Mouse (Mus musculus) limb, embryonic 15.5 days (tissue): ENCODE measurements around the gene Foxn1. TPM values are rescaled to one million over a fixed set of nuclear protein-coding genes. Genes with fewer than 3 reads are reported as not detected.

Experiments
- ATAC-seq: fragments of 200-750 bp; cut with Nextera tagmentation; 2 replicates; pipeline ENCODE4 v1.8.0; 2017; ENCODE audit warnings: low read depth, moderate TSS enrichment; ENCODE audit not compliant: insufficient number of reproducible peaks, low FRiP score, low TSS enrichment
- H3K27ac ChIP-seq: fragments of 300-500 bp; sonication (generic); 2 replicates; pipeline ENCODE4 v1.5.1; 2015; ENCODE audit warnings: moderate library complexity, mild to moderate bottlenecking, inconsistent platforms
- H3K27me3 ChIP-seq: fragments of 300-500 bp; sonication (generic); 2 replicates; pipeline ENCODE4 v1.6.1; 2015; ENCODE audit warnings: inconsistent platforms
- H3K36me3 ChIP-seq: fragments of 300-500 bp; sonication (generic); 2 replicates; pipeline ENCODE4 v1.6.1; 2015; ENCODE audit warnings: inconsistent platforms
- H3K4me1 ChIP-seq: fragments of 300-500 bp; sonication (generic); 2 replicates; pipeline ENCODE4 v1.6.1; 2015; ENCODE audit warnings: inconsistent platforms
- H3K4me2 ChIP-seq: fragments of 300-500 bp; sonication (generic); 2 replicates; pipeline ENCODE4 v1.6.1; 2015; ENCODE audit warnings: mild to moderate bottlenecking, inconsistent platforms
- H3K4me3 ChIP-seq: fragments of 300-500 bp; sonication (generic); 2 replicates; pipeline ENCODE4 v1.5.1; 2015; ENCODE audit warnings: mild to moderate bottlenecking, inconsistent platforms
- H3K9ac ChIP-seq: fragments of 300-500 bp; sonication (generic); 2 replicates; pipeline ENCODE4 v1.6.1; 2015; ENCODE audit warnings: inconsistent platforms
- H3K9me3 ChIP-seq: fragments of 300-500 bp; sonication (generic); 2 replicates; pipeline ENCODE4 v1.6.1; 2016; ENCODE audit warnings: inconsistent platforms
- WGBS: fragments of 180-500 bp; shearing (Covaris S2); methylation state at CpG from one replicate; pipeline ENCODE4 v1.1.7; 2015; 5-methylcytosine and 5-hydroxymethylcytosine counted together
- polyA plus RNA-seq: library from polyadenylated mRNA; unstranded; fragments of >200 nt; fragmentation: Nextera tagmentation; extraction: Ambion mirVana; gene quantifications from 2 replicates; pipeline ENCODE4 v1.2.1, GENCODE M21; 2015

Gene Foxn1
- polyA plus RNA-seq, 1 experiment from 2014 or later: 3.1 TPM

DNA sequence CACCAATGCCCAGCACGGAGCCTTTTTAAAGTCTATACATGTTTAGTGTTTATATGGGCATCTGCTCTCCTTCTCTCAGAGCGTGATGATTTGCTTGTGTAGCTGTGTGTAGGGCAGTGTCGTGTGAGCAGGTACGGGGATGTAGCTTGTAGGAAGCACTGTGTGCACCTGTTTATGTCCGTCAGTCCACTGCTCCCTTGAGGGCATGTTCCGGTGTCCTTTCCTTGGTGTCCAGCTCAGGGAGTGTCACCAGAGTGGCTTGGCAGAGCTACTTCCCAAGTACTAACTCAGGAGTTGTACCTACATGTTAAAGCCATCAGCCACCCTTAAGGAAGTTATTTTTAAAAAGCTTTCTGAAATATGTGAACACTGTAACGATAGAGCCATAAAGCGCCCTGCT, 49.3 kb downstream of the Foxn1 start:
- Histone ChIP-seq H3K4me3 (no peak overlapping the region), H3K9me3 (no peaks in the 10 kb centered on the region), H3K27ac (no peak overlapping the region), H3K4me2 (no peak overlapping the region), H3K27me3 (no peaks in the 10 kb centered on the region), H3K9ac (no peak overlapping the region), H3K4me1 (no peaks in the 10 kb centered on the region), H3K36me3 (peaks cover 77% of the 10 kb centered on the region)
- no peak for ATAC-seq
- WGBS: 94% methylated on average over 8 of the region's 8 CpGs

GRCm38 (mm10) chr11:78333992-78334391, 52.4 kb downstream of the Foxn1 start:
- no peak for ATAC-seq
- Histone ChIP-seq H3K9ac (no peak overlapping the region), H3K27ac (no peak overlapping the region), H3K4me1 (peaks cover 4% of the 10 kb centered on the region; the same call in 1 of the 2 replicates), H3K4me2 (no peak overlapping the region), H3K4me3 (no peak overlapping the region), H3K36me3 (peaks cover 49% of the 10 kb centered on the region), H3K9me3 (no peaks in the 10 kb centered on the region), H3K27me3 (no peaks in the 10 kb centered on the region)
- 87% methylated on average over 5 of the region's 5 CpGs for WGBS

DNA sequence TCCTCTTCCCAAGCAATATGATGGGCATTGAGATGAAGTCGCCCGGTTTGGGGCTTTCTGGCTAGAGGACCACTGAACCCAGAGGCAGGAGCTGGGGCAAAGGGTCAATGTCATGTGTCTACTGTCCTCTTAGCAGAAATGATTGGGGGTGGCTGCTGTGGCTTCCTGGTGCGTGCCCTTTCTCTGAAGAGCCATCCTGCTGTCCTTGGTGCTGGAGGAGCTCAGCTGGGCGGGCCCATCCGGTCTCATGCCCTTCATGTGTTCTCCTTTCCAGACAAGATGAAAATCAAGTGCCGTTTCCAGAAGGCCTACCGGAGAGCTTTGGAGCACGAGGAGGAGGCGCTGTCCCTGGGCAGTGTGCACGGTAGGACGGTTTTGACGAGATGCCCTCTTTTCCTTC, 53.7 kb downstream of the Foxn1 start:
- Histone ChIP-seq H3K9ac (no peak overlapping the region), H3K36me3 (peaks cover 45% of the 10 kb centered on the region), H3K4me3 (no peak overlapping the region), H3K4me2 (no peak overlapping the region), H3K27ac (no peak overlapping the region), H3K4me1 (peaks cover 8% of the 10 kb centered on the region; the same call in 1 of the 2 replicates), H3K9me3 (no peaks in the 10 kb centered on the region), H3K27me3 (no peaks in the 10 kb centered on the region)
- ATAC-seq: no peak
- 94% methylated on average over 12 of the region's 12 CpGs for WGBS

DNA sequence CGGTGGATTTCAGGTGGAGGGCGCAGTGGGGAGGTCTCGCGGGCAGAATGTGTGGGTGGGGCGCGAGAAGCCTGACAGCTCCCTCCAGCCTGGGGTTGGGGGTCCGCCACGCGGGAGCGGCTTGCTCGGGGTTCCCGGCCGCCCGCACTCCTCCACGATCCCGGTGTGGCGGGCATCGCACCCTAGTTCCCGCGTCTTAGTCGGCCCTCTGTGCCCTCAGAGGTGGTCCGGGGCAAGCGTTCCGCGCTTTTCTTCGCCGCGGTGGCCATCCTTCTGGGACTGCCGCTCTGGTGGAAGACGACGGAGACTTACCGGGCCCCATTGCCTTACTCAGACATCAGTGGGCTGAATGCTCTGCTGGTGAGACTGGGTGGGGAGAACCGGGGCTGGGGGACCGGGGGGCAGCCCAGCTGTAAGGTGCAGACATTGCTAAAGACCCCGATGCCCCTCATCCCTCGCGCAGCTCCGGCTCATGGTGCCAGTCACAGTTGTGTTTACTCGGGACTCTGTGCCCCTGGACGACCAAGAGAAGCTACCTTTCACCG, 57.8 kb downstream of the Foxn1 start:
- Histone ChIP-seq H3K9me3 (no peaks in the 10 kb centered on the region), H3K27ac (0 out of 2 replicates have a peak overlapping the region, but pooled peaks have one; percentile 33), H3K4me3 (peak overlapping the region; percentile 89), H3K27me3 (no peaks in the 10 kb centered on the region), H3K4me2 (peak overlapping the region; percentile 78), H3K4me1 (peaks cover 8% of the 10 kb centered on the region; the same call in 1 of the 2 replicates), H3K9ac (peak overlapping the region; percentile 77), H3K36me3 (peaks cover 12% of the 10 kb centered on the region)
- under 1% methylated on average over 39 of the region's 41 CpGs for WGBS
- peak; percentile 41 for ATAC-seq

DNA sequence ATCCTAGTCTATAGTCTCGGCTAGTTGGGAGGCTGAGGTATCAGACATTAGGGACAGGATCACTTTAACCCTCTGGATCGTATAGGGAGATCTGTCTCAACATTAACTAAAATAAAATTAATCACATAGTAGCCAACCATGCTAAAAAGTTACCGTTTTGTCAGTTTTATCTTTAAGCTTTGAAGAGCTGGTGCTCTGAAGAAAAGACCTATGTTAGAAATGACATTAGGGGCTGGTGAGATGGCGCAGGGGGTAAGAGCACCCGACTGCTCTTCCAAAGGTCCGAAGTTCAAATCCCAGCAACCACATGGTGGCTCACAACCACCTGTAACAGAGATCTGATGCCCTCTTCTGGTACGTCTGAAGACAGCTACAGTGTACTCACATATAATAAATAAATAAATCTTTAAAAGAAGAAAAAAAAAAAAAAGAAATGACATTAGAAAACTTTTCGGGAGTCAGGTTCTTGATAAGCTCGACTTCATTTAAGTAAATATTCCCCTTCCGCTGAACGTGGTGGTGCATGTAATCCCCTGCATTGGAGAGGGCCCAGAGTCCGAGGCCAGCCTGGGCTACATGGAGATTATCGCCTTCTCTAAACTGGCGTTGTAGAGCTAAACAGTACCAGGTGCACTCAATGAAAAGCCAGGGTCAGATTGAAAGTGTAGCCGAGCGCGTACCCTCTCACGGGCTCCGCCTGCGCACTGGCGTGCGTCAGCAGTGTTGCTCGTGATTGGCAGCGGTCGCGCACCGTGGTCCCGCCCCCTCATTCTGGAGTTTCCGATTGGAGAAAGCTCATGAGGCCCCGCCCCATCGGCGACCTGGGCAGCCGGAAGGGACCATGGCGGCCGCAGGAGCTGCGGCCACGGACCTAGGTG, 58.5 kb downstream of the Foxn1 start, which contains the start of gene Pigs:
Gene Pigs (plus strand): TSS at position 782 of the 878 bp plus-strand sequence.
- H3K9ac ChIP-seq: peak within 1 kb of the TSS; percentile 77
- peak within 1 kb of the TSS; percentile 75 for H3K27ac ChIP-seq
- H3K36me3 ChIP-seq: peaks cover 5% of the 10 kb centered on the region
- WGBS: 13% methylated on average over 37 of the region's 37 CpGs
- no peaks in the 10 kb centered on the region for H3K9me3 ChIP-seq
- no peaks in the 10 kb centered on the region for H3K27me3 ChIP-seq
- peaks cover 15% of the 10 kb centered on the region for H3K4me1 ChIP-seq
- H3K4me3 ChIP-seq: peak within 1 kb of the TSS; percentile 89
- peak; percentile 94 for ATAC-seq
- H3K4me2 ChIP-seq: peak within 1 kb of the TSS; percentile 78

DNA sequence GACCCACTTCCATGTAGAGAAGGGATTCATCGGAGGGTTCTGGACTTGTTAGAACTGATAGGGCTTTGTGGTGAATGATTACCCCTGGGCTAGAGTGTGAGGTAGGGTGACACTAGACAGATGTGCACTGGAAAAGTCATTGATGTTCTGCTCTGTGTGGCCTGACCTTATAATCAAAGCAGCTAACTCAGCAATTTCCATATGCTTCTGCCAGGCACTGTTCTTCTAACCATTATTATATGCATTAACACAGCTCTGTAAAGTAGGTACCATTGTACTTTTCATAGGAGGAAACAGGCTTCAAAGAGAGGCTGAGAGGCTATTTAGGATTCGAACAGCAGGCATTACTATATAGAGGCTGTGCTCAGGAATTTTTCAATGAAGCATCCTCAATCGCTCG, 59.1 kb downstream of the Foxn1 start:
- H3K4me2 ChIP-seq: no peak overlapping the region
- no peak overlapping the region for H3K27ac ChIP-seq
- 90% methylated on average over 4 of the region's 4 CpGs for WGBS
- H3K4me1 ChIP-seq: peaks cover 21% of the 10 kb centered on the region
- no peak overlapping the region for H3K9ac ChIP-seq
- H3K27me3 ChIP-seq: no peaks in the 10 kb centered on the region
- ATAC-seq: no peak
- H3K9me3 ChIP-seq: no peaks in the 10 kb centered on the region
- no peaks in the 10 kb centered on the region for H3K36me3 ChIP-seq
- H3K4me3 ChIP-seq: no peak overlapping the region

DNA sequence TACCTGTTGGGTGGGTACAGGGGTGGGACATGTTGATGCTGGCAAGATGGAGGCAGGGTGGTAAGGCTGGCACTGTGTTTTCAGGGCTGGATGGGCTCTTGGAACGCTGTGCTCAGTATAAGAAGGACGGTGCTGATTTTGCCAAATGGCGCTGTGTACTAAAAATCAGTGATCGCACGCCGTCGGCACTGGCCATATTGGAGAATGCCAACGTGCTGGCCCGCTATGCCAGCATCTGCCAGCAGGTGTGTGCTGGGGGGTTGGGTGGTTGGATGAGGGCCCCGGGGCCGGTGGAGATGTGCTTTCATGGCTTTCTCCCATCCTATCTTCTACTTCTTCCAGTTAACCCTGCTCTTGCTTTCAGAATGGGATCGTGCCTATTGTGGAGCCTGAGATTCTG, 61.4 kb downstream of the Foxn1 start:
- Histone ChIP-seq H3K27ac (no peak overlapping the region), H3K4me3 (no peak overlapping the region), H3K9ac (no peak overlapping the region), H3K27me3 (no peaks in the 10 kb centered on the region), H3K4me1 (peaks cover 28% of the 10 kb centered on the region), H3K4me2 (no peak overlapping the region), H3K9me3 (no peaks in the 10 kb centered on the region), H3K36me3 (peaks cover 16% of the 10 kb centered on the region)
- no peak for ATAC-seq
- WGBS: 91% methylated on average over 12 of the region's 12 CpGs

DNA sequence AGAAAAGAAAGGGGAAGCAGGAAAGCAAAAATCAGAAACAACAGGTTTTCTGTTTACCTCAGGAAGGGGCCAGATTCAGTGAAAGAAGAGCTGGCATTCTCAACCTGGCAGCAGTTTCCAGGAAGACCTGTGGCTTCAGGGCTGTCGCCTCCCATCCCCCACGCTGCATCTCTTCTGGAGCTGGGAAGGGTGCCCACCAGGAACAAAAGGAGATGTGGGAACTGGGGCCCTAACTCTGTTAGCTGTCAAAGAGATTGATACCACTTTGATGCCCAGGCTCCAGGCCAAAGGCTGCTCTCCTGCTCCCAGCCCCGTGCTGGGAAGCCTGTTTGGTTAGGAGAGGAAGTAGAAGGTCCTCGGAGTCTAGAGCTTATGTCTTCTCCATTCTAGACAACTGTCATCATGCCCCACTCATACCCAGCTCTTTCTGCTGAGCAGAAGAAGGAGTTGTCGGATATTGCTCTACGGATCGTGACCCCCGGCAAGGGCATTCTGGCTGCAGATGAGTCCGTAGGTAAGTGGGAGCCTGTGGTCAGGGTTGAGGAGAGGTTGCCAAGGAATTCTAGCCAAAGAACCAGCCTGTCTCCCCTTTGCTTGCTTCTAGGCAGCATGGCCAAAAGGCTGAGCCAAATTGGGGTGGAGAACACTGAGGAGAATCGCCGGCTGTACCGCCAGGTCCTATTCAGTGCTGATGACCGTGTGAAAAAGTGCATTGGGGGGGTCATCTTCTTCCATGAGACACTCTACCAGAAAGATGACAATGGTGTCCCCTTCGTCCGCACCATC, 62.2 kb downstream of the Foxn1 start:
- WGBS: 85% methylated on average over 15 of the region's 15 CpGs
- no peak overlapping the region for H3K9ac ChIP-seq

GRCm38 (mm10) chr11:78322860-78323259, 63.5 kb downstream of the Foxn1 start, which contains the start of gene Aldoc:
Gene Aldoc, plus strand, starts transcription at chr11:78322968.
- Histone ChIP-seq H3K4me1 (peaks cover 20% of the 10 kb centered on the region), H3K36me3 (peaks cover 32% of the 10 kb centered on the region), H3K4me3 (peak within 1 kb of the TSS; percentile 23), H3K27ac (peak within 1 kb of the TSS; percentile 54), H3K9me3 (no peaks in the 10 kb centered on the region), H3K9ac (no peak within 1 kb of the TSS), H3K4me2 (peak within 1 kb of the TSS; percentile 40), H3K27me3 (no peaks in the 10 kb centered on the region)
- 5% methylated on average over 15 of the region's 15 CpGs for WGBS
- peak; percentile 75 for ATAC-seq

More for the DNA sequence above, 62.2 kb downstream of the Foxn1 start:
- no peak overlapping the region for H3K4me2 ChIP-seq
- H3K4me3 ChIP-seq: no peak overlapping the region
- H3K27ac ChIP-seq: no peak overlapping the region
- H3K27me3 ChIP-seq: no peaks in the 10 kb centered on the region
- H3K36me3 ChIP-seq: peaks cover 20% of the 10 kb centered on the region
- ATAC-seq: no peak
- peaks cover 26% of the 10 kb centered on the region for H3K4me1 ChIP-seq
- H3K9me3 ChIP-seq: no peaks in the 10 kb centered on the region

- Histone ChIP-seq H3K9ac (no peak overlapping the region), H3K4me2 (peak overlapping the region; percentile 40), H3K4me3 (0 out of 2 replicates have a peak overlapping the region, but pooled peaks have one; percentile 23), H3K36me3 (peaks cover 38% of the 10 kb centered on the region), H3K4me1 (peaks cover 20% of the 10 kb centered on the region), H3K27ac (peak overlapping the region; percentile 54), H3K27me3 (no peaks in the 10 kb centered on the region), H3K9me3 (no peaks in the 10 kb centered on the region)
- no peak for ATAC-seq
- 31% methylated on average over 2 of the region's 2 CpGs for WGBS
These were observed 64.1 kb downstream of the Foxn1 start for GRCm38 (mm10) chr11:78322076-78322831.

- no peak overlapping the region for H3K4me2 ChIP-seq
- 83% methylated on average over 2 of the region's 2 CpGs for WGBS
- no peak overlapping the region for H3K27ac ChIP-seq
- H3K4me3 ChIP-seq: no peak overlapping the region
- peaks cover 73% of the 10 kb centered on the region for H3K36me3 ChIP-seq
- H3K27me3 ChIP-seq: no peaks in the 10 kb centered on the region
- peaks cover 19% of the 10 kb centered on the region for H3K4me1 ChIP-seq
- no peaks in the 10 kb centered on the region for H3K9me3 ChIP-seq
- H3K9ac ChIP-seq: no peak overlapping the region
- ATAC-seq: no peak
These were observed 67.9 kb downstream of the Foxn1 start for GRCm38 (mm10) chr11:78318411-78318810.
